Mouse (Mus musculus) stomach, embryonic 14.5 days (tissue): Measurements from ENCODE around the gene Tagln. TPM values are rescaled to one million over a fixed set of nuclear protein-coding genes. Genes with fewer than 3 reads are reported as not detected.

Source experiments
- ATAC-seq: fragments of 200-750 bp; cut with Nextera tagmentation; 2 replicates; pipeline ENCODE4 v1.8.0; 2017; ENCODE audit warnings: low read depth, moderate TSS enrichment; ENCODE audit not compliant: insufficient number of reproducible peaks, insufficient read depth, low FRiP score
- H3K27ac ChIP-seq: fragments of 300-500 bp; sonication (generic); 2 replicates; pipeline ENCODE4 v1.5.1; 2014; ENCODE audit warnings: mild to moderate bottlenecking, low read length, moderate library complexity, mixed read lengths
- H3K27me3 ChIP-seq: fragments of 300-500 bp; sonication (generic); 2 replicates; pipeline ENCODE4 v1.6.1; 2014; ENCODE audit warnings: low read length, control low read depth, mixed read lengths; ENCODE audit not compliant: control insufficient read depth, insufficient read depth
- H3K36me3 ChIP-seq: fragments of 300-500 bp; sonication (generic); 2 replicates; pipeline ENCODE4 v1.6.1; 2014; ENCODE audit warnings: mild to moderate bottlenecking, control low read depth, low read length, moderate library complexity, mixed read lengths; ENCODE audit not compliant: control insufficient read depth, insufficient read depth
- H3K4me1 ChIP-seq: fragments of 300-500 bp; sonication (generic); 2 replicates; pipeline ENCODE4 v1.6.1; 2014; ENCODE audit warnings: low read length, control low read depth, mixed read lengths; ENCODE audit not compliant: control insufficient read depth, insufficient read depth
- H3K4me2 ChIP-seq: fragments of 300-500 bp; sonication (generic); replicated peaks from 2 replicates; pipeline ENCODE4 v1.6.1; 2014; ENCODE audit warnings: low read depth, low read length, control low read depth
- H3K4me3 ChIP-seq: fragments of 300-500 bp; sonication (generic); 2 replicates; pipeline ENCODE4 v1.5.1; 2014; ENCODE audit warnings: low read depth, low read length, control low read depth
- H3K9ac ChIP-seq: fragments of 300-500 bp; sonication (generic); replicated peaks from 2 replicates; pipeline ENCODE4 v1.6.1; 2014; ENCODE audit warnings: low read depth, mild to moderate bottlenecking, control low read depth, low read length, moderate library complexity, mixed read lengths
- H3K9me3 ChIP-seq: fragments of 300-500 bp; sonication (generic); 2 replicates; pipeline ENCODE4 v1.6.1; 2016; ENCODE audit warnings: low read depth, low read length, control low read depth; ENCODE audit not compliant: control insufficient read depth
- WGBS: fragments of 180-500 bp; shearing (Covaris S2); extraction: QIAGEN DNeasy Blood & Tissue Kit; methylation state at CpG from one replicate; pipeline ENCODE4 v1.1.7; 2014; 5-methylcytosine and 5-hydroxymethylcytosine counted together
- polyA plus RNA-seq: library from polyadenylated mRNA; unstranded; fragments of >200 nt; fragmentation: Nextera tagmentation; extraction: Ambion mirVana; gene quantifications from 2 replicates; pipeline ENCODE4 v1.2.1, GENCODE M21; 2014

Gene Tagln
- polyA plus RNA-seq, 1 experiment from 2014 or later, result 578 TPM

DNA sequence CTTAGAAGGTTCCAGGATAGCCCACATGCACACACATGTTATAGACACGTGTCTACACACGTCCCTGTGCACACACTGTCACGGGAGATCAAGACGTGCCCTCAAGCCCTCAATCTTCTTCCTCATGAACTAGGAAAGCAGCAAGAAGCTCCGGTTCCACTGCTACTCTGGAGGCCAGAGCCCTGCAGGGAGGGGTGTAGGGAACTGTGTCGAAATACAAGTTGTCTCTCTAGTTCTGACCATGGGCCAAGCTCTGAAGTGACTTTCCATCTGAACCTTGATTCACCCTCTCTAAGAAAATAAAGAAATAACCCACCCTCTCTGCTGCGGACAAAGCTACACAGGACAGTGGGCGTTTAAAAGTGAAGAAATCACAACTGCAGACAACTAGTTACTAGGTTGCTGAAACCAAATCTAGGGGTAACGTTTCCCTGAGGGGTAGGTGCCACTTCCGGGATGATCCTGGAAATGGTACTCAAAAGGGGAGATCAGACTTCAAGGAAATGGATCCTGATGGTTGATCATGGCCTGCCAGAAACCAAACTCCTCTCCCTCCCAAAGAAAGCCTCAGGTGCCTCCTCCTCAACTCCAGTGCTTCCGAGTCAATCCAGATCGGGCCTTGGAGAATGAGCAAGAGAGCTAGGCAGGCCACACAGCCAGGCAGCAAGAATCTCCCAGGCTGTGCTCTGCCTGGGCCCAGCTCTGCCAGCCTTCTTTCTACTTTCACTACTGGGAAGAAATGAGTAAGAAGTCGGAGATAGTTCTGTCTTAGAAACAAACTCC, 17.8 kb upstream of the Tagln start:
- no peak for ATAC-seq
- H3K4me2 ChIP-seq, result peak overlapping the region; percentile 85
- H3K36me3 ChIP-seq, result peaks cover 10% of the 10 kb centered on the region
- peak overlapping the region; percentile 87 for H3K9ac ChIP-seq
- 51% methylated on average over 13 of the region's 13 CpGs for WGBS
- peak overlapping the region; percentile 70 for H3K4me3 ChIP-seq
- H3K27ac ChIP-seq, result peak overlapping the region; percentile 58; the same call in 1 of the 2 replicates
- no peaks in the 10 kb centered on the region for H3K27me3 ChIP-seq
- H3K4me1 ChIP-seq, result peaks cover 14% of the 10 kb centered on the region
- no peaks in the 10 kb centered on the region for H3K9me3 ChIP-seq

- no peaks in the 10 kb centered on the region for H3K9me3 ChIP-seq
- no peak overlapping the region for H3K4me3 ChIP-seq
- ATAC-seq, result no peak
- 80% methylated on average over 7 of the region's 7 CpGs for WGBS
- no peak overlapping the region for H3K4me2 ChIP-seq
- H3K9ac ChIP-seq, result no peak overlapping the region
- H3K4me1 ChIP-seq, result peaks cover 14% of the 10 kb centered on the region
- H3K27me3 ChIP-seq, result no peaks in the 10 kb centered on the region
- no peak overlapping the region for H3K27ac ChIP-seq
- H3K36me3 ChIP-seq, result peaks cover 16% of the 10 kb centered on the region
Observed at GRCm38 (mm10) chr9:45952890-45953289, 17.0 kb upstream of the Tagln start.

DNA sequence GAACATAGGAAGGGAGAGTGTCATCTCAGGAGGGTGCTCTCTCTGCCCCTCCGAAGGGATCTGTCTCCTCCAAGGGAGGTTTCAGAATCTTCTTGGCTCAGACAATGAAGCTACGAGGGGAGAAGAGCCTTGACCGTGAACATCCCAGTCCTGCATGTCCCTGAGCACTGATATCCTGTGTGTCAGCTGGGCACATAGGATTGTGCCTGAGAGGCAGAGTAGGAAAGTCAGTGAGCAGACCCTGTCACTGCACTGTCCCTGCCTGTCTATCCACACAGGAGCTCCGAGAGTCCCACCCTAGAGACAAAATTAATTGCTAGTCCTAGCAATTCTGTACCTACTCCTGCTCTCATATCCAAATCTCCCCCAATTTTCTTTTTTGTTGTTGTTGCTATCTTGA, 16.2 kb upstream of the Tagln start:
- no peak for ATAC-seq
- no peak overlapping the region for H3K4me3 ChIP-seq
- no peaks in the 10 kb centered on the region for H3K9me3 ChIP-seq
- peaks cover 14% of the 10 kb centered on the region for H3K4me1 ChIP-seq
- peaks cover 20% of the 10 kb centered on the region for H3K36me3 ChIP-seq
- no peak overlapping the region for H3K27ac ChIP-seq
- H3K4me2 ChIP-seq, result no peak overlapping the region
- 93% methylated on average over 4 of the region's 4 CpGs for WGBS
- no peak overlapping the region for H3K9ac ChIP-seq
- H3K27me3 ChIP-seq, result no peaks in the 10 kb centered on the region

GRCm38 (mm10) chr9:45946872-45947183, 11.0 kb upstream of the Tagln start:
- no peak overlapping the region for H3K9ac ChIP-seq
- H3K27ac ChIP-seq, result no peak overlapping the region
- WGBS, result 83% methylated on average over 10 of the region's 10 CpGs
- no peak overlapping the region for H3K4me3 ChIP-seq
- peaks cover 48% of the 10 kb centered on the region for H3K36me3 ChIP-seq
- H3K4me1 ChIP-seq, result no peaks in the 10 kb centered on the region
- no peaks in the 10 kb centered on the region for H3K9me3 ChIP-seq
- no peak overlapping the region for H3K4me2 ChIP-seq
- H3K27me3 ChIP-seq, result no peaks in the 10 kb centered on the region
- ATAC-seq, result no peak

- Histone ChIP-seq H3K4me1 (no peaks in the 10 kb centered on the region), H3K4me2 (no peak overlapping the region), H3K36me3 (peaks cover 48% of the 10 kb centered on the region), H3K27ac (no peak overlapping the region), H3K9ac (no peak overlapping the region), H3K4me3 (no peak overlapping the region), H3K27me3 (no peaks in the 10 kb centered on the region), H3K9me3 (no peaks in the 10 kb centered on the region)
- WGBS, result 87% methylated on average over 16 of the region's 16 CpGs
- no peak for ATAC-seq
Observed at GRCm38 (mm10) chr9:45946182-45946871, 10.5 kb upstream of the Tagln start.

GRCm38 (mm10) chr9:45945721-45946120, 9.9 kb upstream of the Tagln start:
- ATAC-seq, result no peak
- no peak overlapping the region for H3K4me3 ChIP-seq
- peaks cover 53% of the 10 kb centered on the region for H3K36me3 ChIP-seq
- H3K4me2 ChIP-seq, result no peak overlapping the region
- H3K27ac ChIP-seq, result no peak overlapping the region
- H3K4me1 ChIP-seq, result no peaks in the 10 kb centered on the region
- WGBS, result 84% methylated on average over 13 of the region's 13 CpGs
- no peaks in the 10 kb centered on the region for H3K9me3 ChIP-seq
- H3K9ac ChIP-seq, result no peak overlapping the region
- H3K27me3 ChIP-seq, result no peaks in the 10 kb centered on the region

DNA sequence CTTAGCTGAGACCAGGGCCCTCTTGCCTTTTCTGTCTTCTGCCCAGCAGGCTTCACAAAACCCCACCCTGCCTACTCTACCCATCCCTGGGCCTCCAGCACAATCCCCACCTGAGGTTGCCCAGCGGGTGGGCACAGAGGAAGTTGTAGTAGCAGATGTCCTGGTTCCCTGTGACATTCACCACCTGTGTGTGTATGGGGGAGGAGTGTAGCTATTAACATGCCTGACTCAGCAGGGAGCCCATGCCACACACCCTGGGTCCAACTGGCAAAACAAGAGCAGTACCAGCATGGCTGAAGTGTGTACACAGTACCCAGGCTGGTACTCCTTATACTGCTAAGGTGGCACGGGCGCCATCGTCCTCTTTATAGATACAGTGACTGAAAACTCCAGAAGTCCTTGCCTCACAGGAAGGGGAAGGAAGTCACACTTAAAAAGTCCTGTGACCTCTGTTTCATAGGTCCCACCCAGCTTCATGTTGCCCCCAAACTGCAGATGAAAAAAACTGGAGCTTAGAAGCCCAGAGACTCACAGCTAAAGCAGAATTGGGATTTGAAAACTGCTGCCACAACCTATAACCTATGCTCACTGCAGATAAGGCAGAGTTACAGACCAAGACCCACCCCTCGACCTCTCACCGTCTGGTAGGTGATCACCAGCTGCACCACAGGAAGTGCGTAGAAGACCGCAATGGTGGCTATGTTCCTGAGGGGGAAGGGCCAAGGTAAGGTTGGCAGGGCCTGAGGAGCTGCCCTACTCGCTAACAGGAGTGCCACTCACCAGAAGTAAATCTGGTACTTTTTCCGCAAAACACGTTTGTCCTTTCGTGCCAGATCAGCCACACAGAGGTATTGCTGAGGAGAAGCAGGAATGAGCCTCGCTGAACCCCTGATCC, 8.9 kb upstream of the Tagln start:
- no peak for ATAC-seq

More for the DNA sequence above, 8.9 kb upstream of the Tagln start:
- H3K27me3 ChIP-seq, result no peaks in the 10 kb centered on the region
- no peak overlapping the region for H3K4me3 ChIP-seq
- no peaks in the 10 kb centered on the region for H3K4me1 ChIP-seq
- H3K9me3 ChIP-seq, result no peaks in the 10 kb centered on the region
- H3K4me2 ChIP-seq, result no peak overlapping the region
- WGBS, result 84% methylated on average over 13 of the region's 13 CpGs
- no peak overlapping the region for H3K9ac ChIP-seq
- H3K27ac ChIP-seq, result no peak overlapping the region
- peaks cover 51% of the 10 kb centered on the region for H3K36me3 ChIP-seq
